Mouse (Mus musculus): ENCODE data around the gene Phf1. TPM values are rescaled to one million over a fixed set of nuclear protein-coding genes. Genes with fewer than 3 reads are reported as not detected.

Gene Phf1
- polyA plus RNA-seq, 1 experiment: 13.1 TPM

DNA sequence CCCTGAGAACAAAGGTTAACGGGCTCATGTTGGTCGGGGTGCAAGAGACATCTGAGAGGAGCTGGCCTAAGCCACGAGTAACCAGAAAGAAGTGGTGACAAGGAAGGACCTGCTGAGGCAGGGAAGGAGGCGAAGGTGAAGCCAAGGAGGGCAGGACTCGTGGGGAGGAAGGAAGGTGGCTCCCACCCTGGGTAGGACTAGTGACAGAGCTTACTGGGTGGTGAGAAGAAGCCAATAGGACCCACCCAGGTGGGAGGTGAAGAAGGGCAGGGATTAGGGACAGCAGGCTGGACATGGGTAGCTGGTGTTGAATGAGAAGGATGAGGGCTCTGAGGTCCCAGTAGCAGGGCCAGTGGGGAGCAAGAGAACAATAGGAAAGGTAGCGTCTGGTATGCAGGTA lies 20.3 kb downstream of the Phf1 start:
- Histone ChIP-seq H3K4me3 (ENCODE audit: insufficient read depth, low read depth, low read length) (no peak overlapping the region), H3K4me1 (ENCODE audit: control insufficient read depth, insufficient read depth, insufficient read length, low read length) (0 out of 2 replicates have a peak, but pooled peaks cover 4% of the 10 kb centered on the region), H3K27ac (replicated peaks; ENCODE audit: low read depth, low read length) (no peak overlapping the region)

DNA sequence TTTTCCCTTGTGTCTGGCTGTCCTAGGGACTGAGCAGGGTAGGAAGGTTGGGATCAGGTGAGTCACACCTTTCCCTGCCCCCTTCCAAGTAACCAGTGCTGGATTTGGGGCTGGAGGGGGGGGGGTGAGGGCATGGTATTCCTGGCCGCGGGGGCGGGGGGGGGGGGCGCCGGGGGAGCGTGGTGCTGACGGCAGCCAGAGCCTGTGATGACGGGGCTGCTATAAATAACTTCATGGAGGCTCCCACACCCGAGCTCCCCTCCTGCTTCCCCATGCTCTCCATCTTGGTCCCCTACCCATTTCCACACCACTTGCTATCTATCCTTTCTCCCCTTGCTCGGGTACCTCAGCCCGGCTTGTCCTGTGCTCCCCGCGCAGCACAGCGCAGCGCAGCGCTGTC lies 20.9 kb downstream of the Phf1 start:
- Histone ChIP-seq H3K4me3 (ENCODE audit: insufficient read depth, low read depth, low read length) (no peak overlapping the region), H3K4me1 (ENCODE audit: control insufficient read depth, insufficient read depth, insufficient read length, low read length) (0 out of 2 replicates have a peak, but pooled peaks cover 4% of the 10 kb centered on the region), H3K27ac (replicated peaks; ENCODE audit: low read depth, low read length) (no peak overlapping the region)

DNA sequence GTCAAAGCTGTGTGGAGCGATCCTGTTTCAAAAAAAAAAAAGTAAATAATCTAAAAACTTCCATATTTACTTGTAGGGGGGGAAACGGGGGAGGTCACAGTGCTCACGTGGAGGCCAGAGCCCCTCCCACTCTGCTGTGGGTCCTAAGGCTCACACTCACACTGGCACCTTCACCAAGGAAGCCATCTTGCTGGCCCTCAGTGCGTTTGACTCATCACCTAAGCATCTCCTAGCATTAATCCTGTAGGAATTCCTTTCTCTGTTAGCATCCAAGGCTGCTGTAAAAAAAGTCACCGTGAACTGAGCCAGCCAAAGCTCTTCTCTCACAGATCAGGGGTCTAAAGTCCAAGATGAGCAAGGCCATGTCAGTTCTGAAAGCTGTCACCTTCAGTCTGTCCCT lies 23.5 kb downstream of the Phf1 start:
- no peak overlapping the region for H3K4me3 ChIP-seq (ENCODE audit: insufficient read depth, low read depth, low read length)
- H3K4me1 ChIP-seq (ENCODE audit: control insufficient read depth, insufficient read depth, insufficient read length, low read length): 0 out of 2 replicates have a peak, but pooled peaks cover 4% of the 10 kb centered on the region
- no peak overlapping the region for H3K27ac ChIP-seq (replicated peaks; ENCODE audit: low read depth, low read length)

DNA sequence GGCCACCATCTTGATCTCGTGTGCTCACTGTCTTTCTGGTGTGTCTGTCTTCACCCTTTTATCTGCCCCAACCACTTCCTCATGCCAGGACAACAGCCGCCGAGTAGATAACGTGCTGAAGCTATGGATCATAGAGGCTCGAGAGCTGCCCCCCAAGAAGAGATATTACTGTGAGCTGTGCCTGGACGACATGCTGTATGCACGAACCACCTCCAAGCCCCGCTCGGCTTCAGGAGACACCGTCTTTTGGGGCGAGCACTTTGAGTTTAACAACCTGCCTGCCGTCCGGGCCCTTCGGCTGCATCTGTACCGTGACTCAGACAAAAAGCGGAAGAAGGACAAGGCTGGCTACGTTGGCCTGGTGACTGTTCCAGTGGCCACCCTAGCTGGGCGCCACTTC lies 24.0 kb downstream of the Phf1 start:
- Histone ChIP-seq H3K4me1 (ENCODE audit: control insufficient read depth, insufficient read depth, insufficient read length, low read length) (0 out of 2 replicates have a peak, but pooled peaks cover 4% of the 10 kb centered on the region), H3K27ac (replicated peaks; ENCODE audit: low read depth, low read length) (no peak overlapping the region), H3K4me3 (ENCODE audit: insufficient read depth, low read depth, low read length) (no peak overlapping the region)

DNA sequence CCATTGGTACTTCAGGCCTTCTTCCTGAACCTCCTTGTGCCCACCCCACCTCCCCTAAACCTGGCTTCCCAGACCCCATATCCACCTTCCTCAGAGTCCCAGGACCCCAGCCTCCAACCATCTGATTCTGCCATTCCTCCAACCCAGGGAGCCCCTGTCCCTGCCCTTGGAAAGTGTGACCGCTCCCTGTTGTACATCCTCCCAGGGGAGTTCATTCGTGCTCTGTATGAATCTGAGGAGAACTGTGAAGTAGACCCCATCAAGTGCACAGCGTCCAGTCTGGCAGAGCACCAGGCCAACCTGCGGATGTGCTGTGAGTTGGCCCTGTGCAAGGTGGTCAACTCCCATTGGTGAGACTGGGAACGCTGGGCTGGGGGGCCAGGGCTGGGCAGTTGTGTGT lies 25.0 kb downstream of the Phf1 start:
- Histone ChIP-seq H3K4me1 (ENCODE audit: control insufficient read depth, insufficient read depth, insufficient read length, low read length) (0 out of 2 replicates have a peak, but pooled peaks cover under 1% of the 10 kb centered on the region), H3K27ac (replicated peaks; ENCODE audit: low read depth, low read length) (no peak overlapping the region), H3K4me3 (ENCODE audit: insufficient read depth, low read depth, low read length) (no peak overlapping the region)

DNA sequence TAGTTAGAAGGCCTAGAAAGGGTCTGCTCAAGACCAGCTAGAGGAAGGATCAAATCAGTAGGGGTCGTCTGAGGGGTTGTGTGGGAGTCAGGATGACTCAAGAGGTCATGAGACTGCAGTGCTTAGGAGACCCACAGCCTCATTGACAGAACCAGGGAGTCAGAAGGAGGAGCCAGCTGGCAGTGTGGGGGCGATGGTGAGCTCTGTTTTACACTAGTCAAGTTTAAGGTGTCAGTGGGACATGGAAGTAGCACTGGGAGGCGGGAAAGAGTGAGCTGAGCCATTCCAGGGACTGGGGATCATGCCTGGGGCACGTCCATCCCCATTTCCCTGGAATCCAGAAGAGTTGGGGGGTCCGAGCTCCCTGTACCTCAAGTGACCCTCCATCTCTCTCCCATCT lies 26.0 kb downstream of the Phf1 start:
- H3K4me3 ChIP-seq (ENCODE audit: insufficient read depth, low read depth, low read length): no peak overlapping the region
- H3K27ac ChIP-seq (replicated peaks; ENCODE audit: low read depth, low read length): no peak overlapping the region
- H3K4me1 ChIP-seq (ENCODE audit: control insufficient read depth, insufficient read depth, insufficient read length, low read length): no peaks in the 10 kb centered on the region

DNA sequence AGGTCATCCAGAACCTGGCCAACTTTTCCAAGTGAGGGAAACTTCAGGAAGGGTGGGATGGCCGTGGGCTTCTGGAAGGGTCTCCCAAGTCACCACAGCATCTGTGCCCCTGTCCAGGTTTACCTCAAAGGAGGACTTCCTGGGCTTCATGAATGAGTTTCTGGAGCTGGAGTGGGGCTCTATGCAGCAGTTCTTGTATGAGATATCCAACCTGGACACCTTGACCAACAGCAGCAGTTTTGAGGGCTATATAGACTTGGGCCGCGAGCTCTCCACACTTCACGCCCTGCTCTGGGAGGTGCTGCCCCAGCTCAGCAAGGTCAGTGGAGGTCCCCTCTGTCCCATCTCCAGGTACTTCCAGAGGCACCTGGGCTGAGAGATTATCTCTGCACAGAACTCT lies 27.0 kb downstream of the Phf1 start:
- no peak overlapping the region for H3K27ac ChIP-seq (replicated peaks; ENCODE audit: low read depth, low read length)
- no peak overlapping the region for H3K4me3 ChIP-seq (ENCODE audit: insufficient read depth, low read depth, low read length)
- H3K4me1 ChIP-seq (ENCODE audit: control insufficient read depth, insufficient read depth, insufficient read length, low read length): no peaks in the 10 kb centered on the region

DNA sequence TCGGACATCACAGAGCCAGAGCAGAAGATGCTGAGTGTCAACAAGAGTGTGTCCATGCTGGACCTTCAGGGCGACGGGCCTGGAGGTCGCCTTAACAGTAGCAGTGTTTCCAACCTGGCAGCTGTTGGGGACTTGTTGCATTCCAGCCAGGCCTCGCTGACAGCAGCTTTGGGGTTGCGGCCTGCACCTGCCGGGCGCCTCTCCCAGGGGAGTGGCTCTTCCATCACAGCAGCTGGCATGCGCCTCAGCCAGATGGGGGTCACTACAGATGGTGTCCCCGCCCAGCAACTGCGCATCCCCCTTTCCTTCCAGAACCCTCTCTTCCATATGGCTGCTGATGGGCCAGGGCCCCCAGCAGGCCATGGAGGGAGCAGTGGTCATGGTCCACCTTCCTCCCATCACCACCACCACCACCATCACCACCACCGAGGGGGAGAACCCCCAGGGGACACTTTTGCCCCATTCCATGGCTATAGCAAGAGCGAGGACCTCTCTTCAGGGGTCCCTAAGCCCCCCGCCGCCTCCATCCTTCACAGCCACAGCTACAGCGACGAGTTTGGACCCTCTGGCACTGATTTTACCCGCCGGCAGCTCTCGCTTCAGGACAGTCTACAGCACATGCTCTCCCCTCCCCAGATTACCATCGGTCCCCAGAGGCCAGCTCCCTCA lies 28.9 kb downstream of the Phf1 start:
- Histone ChIP-seq H3K27ac (replicated peaks; ENCODE audit: low read depth, low read length) (no peak overlapping the region), H3K4me1 (ENCODE audit: control insufficient read depth, insufficient read depth, insufficient read length, low read length) (no peaks in the 10 kb centered on the region), H3K4me3 (ENCODE audit: insufficient read depth, low read depth, low read length) (no peak overlapping the region)

DNA sequence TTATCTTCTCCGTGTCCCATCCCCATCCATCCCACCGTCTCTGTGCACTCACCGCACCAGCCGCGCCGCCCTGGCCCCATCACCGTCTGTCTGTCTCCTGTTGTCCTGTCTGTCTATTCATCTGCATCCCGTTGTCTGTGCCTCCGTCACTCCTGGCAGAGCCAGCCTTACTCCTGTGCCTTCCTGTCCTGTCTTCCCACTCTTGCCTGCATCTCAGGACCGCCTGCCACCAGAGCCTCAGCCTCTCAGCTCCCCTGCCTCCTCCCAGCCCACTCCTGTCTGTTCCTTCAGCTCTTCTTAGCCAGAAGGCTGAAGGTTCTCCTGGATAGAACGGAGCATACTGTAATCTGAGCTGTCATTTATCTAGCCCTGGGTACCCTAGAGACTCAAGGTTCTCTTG lies 34.1 kb downstream of the Phf1 start:
- Histone ChIP-seq H3K4me1 (ENCODE audit: control insufficient read depth, insufficient read depth, insufficient read length, low read length) (no peaks in the 10 kb centered on the region), H3K4me3 (ENCODE audit: insufficient read depth, low read depth, low read length) (no peak overlapping the region), H3K27ac (replicated peaks; ENCODE audit: low read depth, low read length) (no peak overlapping the region)

DNA sequence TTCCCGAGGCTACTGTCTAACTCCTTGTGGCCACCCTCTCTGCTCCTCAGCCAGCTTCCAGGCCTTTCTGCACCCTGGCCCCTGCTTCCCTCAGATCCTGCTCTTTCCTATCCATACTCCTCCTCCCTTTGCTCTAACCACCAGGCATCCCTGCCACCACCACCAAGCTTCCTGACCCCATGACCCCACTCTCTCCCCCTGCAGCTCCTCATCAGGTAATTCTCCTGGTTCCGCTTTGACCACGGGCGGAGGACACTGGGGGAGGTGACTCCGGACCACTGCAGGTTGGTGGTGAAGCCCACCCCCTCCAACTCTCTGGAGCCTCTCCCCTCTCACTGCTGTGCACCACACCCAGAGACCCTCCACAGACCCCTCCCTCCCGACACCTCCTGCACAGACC lies 34.6 kb downstream of the Phf1 start:
- no peaks in the 10 kb centered on the region for H3K4me1 ChIP-seq (ENCODE audit: control insufficient read depth, insufficient read depth, insufficient read length, low read length)
- no peak overlapping the region for H3K27ac ChIP-seq (replicated peaks; ENCODE audit: low read depth, low read length)
- H3K4me3 ChIP-seq (ENCODE audit: insufficient read depth, low read depth, low read length): no peak overlapping the region

DNA sequence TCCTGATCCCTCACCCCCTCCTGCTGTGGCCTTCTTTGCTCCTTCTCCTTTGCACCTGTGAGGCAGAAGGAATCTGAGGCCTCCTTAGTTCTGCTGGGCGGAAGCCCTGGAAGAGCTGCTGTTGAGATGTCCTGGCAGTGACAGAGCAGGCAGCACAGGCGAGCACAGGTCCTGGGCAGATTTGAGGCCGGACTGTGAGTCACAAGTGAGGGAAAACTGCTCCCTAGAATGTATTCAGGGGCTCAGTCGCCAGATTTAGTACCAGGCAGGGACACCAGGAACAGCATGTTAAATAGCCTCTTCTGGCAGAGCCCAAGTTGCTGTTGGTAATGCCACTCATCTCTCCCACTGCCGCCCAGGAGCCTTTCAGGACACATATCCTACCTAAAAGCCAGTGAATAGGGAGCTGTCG lies 35.4 kb downstream of the Phf1 start:
- no peak overlapping the region for H3K27ac ChIP-seq (replicated peaks; ENCODE audit: low read depth, low read length)
- no peak overlapping the region for H3K4me3 ChIP-seq (ENCODE audit: insufficient read depth, low read depth, low read length)
- H3K4me1 ChIP-seq (ENCODE audit: control insufficient read depth, insufficient read depth, insufficient read length, low read length): no peaks in the 10 kb centered on the region

DNA sequence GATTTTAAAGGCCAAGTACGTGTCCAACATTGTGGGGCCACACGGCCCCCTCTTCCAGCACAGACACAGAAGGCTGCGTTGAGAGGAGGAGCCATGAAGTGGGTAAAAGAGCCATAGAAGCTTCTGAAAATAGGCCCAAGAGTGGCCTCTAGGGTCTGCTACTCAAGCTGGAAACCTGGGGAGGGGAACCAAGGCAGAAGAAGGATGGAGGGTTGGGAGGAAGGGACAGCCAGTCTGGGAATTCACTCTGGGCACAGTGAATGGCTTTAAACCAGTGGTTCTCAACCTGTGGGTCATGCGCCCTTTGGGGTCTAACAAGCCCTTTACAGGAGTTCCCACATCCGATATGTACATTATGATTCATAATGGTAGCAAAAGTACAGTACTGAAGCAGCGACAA lies 36.4 kb downstream of the Phf1 start:
- Histone ChIP-seq H3K27ac (replicated peaks; ENCODE audit: low read depth, low read length) (no peak overlapping the region), H3K4me3 (ENCODE audit: insufficient read depth, low read depth, low read length) (no peak overlapping the region), H3K4me1 (ENCODE audit: control insufficient read depth, insufficient read depth, insufficient read length, low read length) (peaks cover 7% of the 10 kb centered on the region)

DNA sequence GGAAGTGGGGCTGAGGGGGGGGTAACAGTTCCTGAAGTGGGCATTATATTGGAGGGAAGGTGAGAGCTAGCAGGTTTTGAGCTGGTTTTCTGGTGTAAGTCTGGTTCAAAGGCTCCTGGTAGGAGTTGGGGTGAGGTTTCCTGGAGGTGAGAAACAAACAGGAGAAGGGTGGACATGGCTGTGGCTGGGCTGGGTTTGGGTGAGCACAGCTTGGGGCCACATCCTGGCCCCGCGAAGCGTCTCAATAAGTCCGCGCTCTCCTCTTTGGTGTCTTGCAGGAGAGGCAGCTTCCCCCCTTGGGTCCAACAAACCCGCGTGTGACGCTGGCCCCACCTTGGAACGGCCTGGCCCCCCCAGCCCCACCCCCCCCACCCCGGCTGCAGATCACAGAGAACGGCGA lies 37.4 kb downstream of the Phf1 start:
- peaks cover 7% of the 10 kb centered on the region for H3K4me1 ChIP-seq (ENCODE audit: control insufficient read depth, insufficient read depth, insufficient read length, low read length)
- H3K27ac ChIP-seq (replicated peaks; ENCODE audit: low read depth, low read length): no peak overlapping the region
- no peak overlapping the region for H3K4me3 ChIP-seq (ENCODE audit: insufficient read depth, low read depth, low read length)

DNA sequence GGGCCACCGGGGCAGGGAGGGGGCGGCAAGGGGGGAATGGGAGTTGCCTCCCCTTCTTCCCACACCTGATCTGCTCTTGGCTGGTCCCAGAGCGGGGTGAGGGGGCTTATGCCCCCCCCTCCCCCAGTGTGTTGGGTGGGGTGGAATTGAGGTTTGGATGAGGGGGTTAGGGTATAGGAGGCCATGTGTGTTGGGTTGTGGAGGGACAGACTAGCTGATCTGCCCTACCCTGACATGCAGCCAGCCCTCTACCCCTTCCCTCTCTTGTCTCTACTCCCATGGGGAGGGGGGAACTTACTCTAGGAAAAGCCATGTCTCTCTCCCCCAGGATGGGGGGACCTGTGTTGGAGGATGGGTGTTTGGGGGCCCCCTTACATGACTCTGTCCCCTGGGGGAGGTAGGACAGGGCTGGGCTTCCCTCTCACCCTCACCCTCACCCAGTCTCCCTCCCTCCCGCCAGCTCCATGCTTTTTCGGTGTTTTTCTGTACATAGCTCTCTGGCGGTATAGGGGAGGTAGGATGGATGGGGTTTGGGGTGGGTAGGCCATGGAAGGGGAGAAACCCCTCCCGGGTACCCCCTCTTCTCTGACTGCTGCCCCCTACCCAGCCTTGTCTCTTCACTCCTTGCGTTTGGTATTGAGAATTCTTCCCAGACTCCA lies 38.5 kb downstream of the Phf1 start:
- Histone ChIP-seq H3K4me3 (ENCODE audit: insufficient read depth, low read depth, low read length) (no peak overlapping the region), H3K27ac (replicated peaks; ENCODE audit: low read depth, low read length) (no peak overlapping the region), H3K4me1 (ENCODE audit: control insufficient read depth, insufficient read depth, insufficient read length, low read length) (peaks cover 7% of the 10 kb centered on the region)

DNA sequence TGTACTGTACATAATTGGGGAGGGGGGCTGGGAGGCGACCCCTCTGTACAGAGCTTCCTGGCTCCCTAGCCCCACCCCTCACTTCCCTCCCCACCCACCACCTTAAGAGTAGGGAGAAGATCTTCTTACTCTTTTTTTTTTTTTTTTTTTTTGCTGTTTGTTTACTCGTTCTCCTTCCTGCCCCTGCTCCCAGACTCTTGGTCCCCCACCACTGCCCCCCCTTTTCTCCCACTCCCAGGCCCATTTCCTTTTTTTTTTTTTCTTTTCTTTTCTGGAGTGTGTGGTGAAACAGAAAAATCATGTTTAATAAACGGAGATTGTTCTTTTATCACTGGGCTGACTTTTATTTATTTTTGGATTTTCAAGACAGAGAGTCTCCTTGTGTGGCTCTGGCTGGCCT lies 39.3 kb downstream of the Phf1 start:
- Histone ChIP-seq H3K27ac (replicated peaks; ENCODE audit: low read depth, low read length) (no peak overlapping the region), H3K4me3 (ENCODE audit: insufficient read depth, low read depth, low read length) (peak overlapping the region; percentile 74), H3K4me1 (ENCODE audit: control insufficient read depth, insufficient read depth, insufficient read length, low read length) (peaks cover 7% of the 10 kb centered on the region)
